Mouse (Mus musculus) lung, embryonic 15.5 days (tissue): Measurements from ENCODE around the gene Kin. TPM values are rescaled to one million over a fixed set of nuclear protein-coding genes. Genes with fewer than 3 reads are reported as not detected.

ENCODE experiments used
- ATAC-seq: fragments of 200-750 bp; cut with Nextera tagmentation; 2 replicates; pipeline ENCODE4 v1.8.0; 2017; ENCODE audit warnings: moderate number of reproducible peaks, borderline replicate concordance; ENCODE audit not compliant: low FRiP score, low TSS enrichment; ENCODE audit errors: extremely low read depth
- H3K27ac ChIP-seq: fragments of 300-500 bp; sonication (generic); 2 replicates; pipeline ENCODE4 v1.5.1; 2015; ENCODE audit warnings: moderate library complexity, mild to moderate bottlenecking, inconsistent platforms
- H3K27me3 ChIP-seq: fragments of 300-500 bp; sonication (generic); 2 replicates; pipeline ENCODE4 v1.6.1; 2015; ENCODE audit warnings: inconsistent platforms
- H3K36me3 ChIP-seq: fragments of 300-500 bp; sonication (generic); 2 replicates; pipeline ENCODE4 v1.6.1; 2015; ENCODE audit warnings: inconsistent platforms
- H3K4me1 ChIP-seq: fragments of 300-500 bp; sonication (generic); 2 replicates; pipeline ENCODE4 v1.6.1; 2015; ENCODE audit warnings: inconsistent platforms
- H3K4me2 ChIP-seq: fragments of 300-500 bp; sonication (generic); 2 replicates; pipeline ENCODE4 v1.6.1; 2015; ENCODE audit warnings: inconsistent platforms, mild to moderate bottlenecking, moderate library complexity
- H3K4me3 ChIP-seq: fragments of 300-500 bp; sonication (generic); 2 replicates; pipeline ENCODE4 v1.5.1; 2015; ENCODE audit warnings: mild to moderate bottlenecking, inconsistent platforms
- H3K9ac ChIP-seq: fragments of 300-500 bp; sonication (generic); 2 replicates; pipeline ENCODE4 v1.6.1; 2015; ENCODE audit warnings: inconsistent platforms
- H3K9me3 ChIP-seq: fragments of 300-500 bp; sonication (generic); 2 replicates; pipeline ENCODE4 v1.6.1; 2016; ENCODE audit warnings: inconsistent platforms
- WGBS: fragments of 180-500 bp; shearing (Covaris S2); methylation state at CpG from one replicate; pipeline ENCODE4 v1.1.7; 2015; 5-methylcytosine and 5-hydroxymethylcytosine counted together
- polyA plus RNA-seq: library from polyadenylated mRNA; unstranded; fragments of >200 nt; fragmentation: Nextera tagmentation; extraction: Ambion mirVana; gene quantifications from 2 replicates; pipeline ENCODE4 v1.2.1, GENCODE M21; 2015

Kin gene
- polyA plus RNA-seq, 1 experiment from 2014 or later: 29.6 TPM

DNA sequence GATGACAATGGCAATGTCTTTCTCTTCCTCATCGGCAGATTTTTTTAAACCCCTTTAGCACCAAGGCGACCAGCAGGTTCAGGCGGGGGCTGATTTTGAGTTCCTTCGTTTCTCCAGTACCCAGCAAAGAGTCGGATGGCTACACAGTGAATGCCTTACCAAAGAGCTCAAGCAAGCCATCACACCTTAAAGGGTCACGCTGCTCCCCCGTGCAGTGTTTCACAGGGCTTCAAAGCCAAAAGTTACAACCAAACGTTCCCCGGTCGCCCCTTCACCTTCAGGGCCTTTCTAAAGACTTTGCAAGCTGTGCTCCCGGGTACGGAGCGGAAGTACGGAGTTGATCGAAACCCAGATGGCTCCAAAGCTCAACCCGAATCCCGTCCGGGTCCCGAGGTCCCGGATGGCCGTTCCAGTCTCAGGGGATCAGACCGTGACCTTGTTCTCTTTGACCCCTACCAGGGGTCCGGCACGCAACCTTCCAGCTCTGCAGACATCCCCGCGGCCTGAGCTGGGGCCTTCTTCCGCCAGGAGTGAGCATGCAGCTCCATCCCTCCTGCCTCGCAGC lies 566 bp upstream of the Kin start:
- H3K4me2 ChIP-seq: peak overlapping the region; percentile 58
- H3K9ac ChIP-seq: peak overlapping the region; percentile 98
- no peaks in the 10 kb centered on the region for H3K27me3 ChIP-seq
- no peaks in the 10 kb centered on the region; the same call in 1 of the 2 replicates for H3K36me3 ChIP-seq
- ATAC-seq: no peak; the same call in 1 of the 2 replicates
- peak overlapping the region; percentile 87 for H3K27ac ChIP-seq
- H3K4me3 ChIP-seq: peak overlapping the region; percentile 82
- WGBS: under 1% methylated on average over 28 of the region's 28 CpGs
- H3K9me3 ChIP-seq: no peaks in the 10 kb centered on the region
- H3K4me1 ChIP-seq: peaks cover 31% of the 10 kb centered on the region

DNA sequence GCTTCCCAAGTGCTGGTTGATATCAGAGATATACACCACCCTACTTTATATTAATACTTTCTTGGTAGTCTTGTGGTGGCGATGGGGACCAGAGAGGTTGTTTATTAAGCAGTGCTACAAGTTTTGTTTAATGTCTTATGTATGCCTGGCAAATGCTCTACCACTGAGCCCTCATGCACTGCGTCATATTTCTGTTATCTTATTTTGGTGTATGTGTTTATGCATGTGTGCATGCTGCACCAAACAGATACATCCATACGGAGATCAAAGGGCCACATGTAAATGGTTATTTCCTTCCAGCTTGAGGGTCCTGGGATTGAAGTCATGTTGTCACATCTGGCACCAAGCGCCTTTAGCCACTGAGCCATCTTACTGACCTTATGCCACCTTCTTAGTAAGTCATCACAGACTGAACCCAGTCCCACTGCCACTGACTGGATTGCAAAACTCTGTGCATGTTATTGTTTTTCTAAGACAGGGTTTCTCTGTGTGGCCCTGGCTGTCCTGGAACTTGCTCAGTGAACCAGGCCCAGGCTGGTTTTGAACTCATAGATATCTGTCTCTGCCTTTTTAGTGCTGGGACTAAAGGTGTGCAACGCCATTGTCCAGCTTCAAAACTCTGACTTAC lies 1.2 kb downstream of the Kin start:
- ATAC-seq: no peak

DNA sequence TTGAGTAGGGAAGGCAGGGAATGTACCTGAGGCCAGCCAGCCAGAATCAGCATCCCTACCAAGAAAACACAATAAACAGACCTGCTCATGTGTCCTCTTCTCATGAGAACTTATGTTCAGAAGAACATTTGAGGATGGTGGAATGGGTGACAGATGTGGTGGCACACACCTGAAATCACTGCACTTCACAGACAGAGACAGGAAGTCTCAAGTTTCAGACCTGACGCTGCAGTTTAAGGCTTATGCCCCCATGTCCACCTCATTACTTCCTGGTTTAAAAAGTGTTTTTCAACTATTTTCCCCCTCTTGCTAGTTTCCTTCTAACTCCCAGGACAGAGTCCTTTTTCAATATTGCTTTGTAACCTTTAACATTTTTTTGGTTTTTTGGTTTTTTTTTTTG lies 2.3 kb downstream of the Kin start:
- Histone ChIP-seq H3K4me2 (no peak overlapping the region), H3K27ac (no peak overlapping the region), H3K9me3 (no peaks in the 10 kb centered on the region), H3K9ac (no peak overlapping the region), H3K36me3 (peaks cover 8% of the 10 kb centered on the region), H3K4me3 (no peak overlapping the region), H3K4me1 (peaks cover 23% of the 10 kb centered on the region), H3K27me3 (no peaks in the 10 kb centered on the region)
- WGBS: 67% methylated on average over 1 of the region's 1 CpGs
- no peak for ATAC-seq

More for the DNA sequence above, 1.2 kb downstream of the Kin start:
- Histone ChIP-seq H3K4me2 (peak overlapping the region; percentile 73), H3K27me3 (no peaks in the 10 kb centered on the region), H3K4me3 (peak overlapping the region; percentile 82), H3K36me3 (peaks cover 4% of the 10 kb centered on the region; the same call in 1 of the 2 replicates), H3K27ac (no peak overlapping the region), H3K9me3 (no peaks in the 10 kb centered on the region), H3K4me1 (peaks cover 28% of the 10 kb centered on the region), H3K9ac (peak overlapping the region; percentile 78; the same call in 1 of the 2 replicates)
- WGBS: 71% methylated on average over 5 of the region's 5 CpGs

DNA sequence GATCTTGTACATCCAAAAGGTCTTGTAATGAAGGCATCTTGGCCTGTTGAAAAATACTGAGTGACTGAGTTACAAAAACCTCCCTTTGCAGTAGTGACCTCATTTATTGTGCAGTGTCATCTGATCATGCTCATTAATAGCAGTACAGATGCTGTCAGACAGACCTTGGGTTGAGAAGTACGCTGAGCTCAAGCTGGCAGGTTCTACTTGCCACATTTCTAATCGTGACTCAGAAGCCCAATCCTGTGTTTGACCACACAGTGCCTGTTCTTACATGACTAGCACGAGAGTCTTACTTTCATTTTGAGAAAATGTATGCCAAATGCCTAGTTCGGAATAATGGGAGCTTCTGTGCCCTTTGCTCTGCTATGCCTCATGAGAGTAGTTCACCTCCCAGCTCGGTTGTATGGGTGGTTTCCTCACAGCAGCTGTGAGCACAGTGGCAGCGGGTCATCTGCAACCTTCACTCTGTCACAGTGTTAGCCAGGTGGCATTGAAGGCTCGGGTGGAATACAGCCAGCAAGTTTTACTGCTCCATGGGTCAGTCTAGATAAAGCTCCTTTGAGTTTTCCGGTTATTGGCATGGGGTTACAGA lies 7.0 kb downstream of the Kin start:
- ATAC-seq: no peak
- H3K36me3 ChIP-seq: peaks cover 37% of the 10 kb centered on the region

DNA sequence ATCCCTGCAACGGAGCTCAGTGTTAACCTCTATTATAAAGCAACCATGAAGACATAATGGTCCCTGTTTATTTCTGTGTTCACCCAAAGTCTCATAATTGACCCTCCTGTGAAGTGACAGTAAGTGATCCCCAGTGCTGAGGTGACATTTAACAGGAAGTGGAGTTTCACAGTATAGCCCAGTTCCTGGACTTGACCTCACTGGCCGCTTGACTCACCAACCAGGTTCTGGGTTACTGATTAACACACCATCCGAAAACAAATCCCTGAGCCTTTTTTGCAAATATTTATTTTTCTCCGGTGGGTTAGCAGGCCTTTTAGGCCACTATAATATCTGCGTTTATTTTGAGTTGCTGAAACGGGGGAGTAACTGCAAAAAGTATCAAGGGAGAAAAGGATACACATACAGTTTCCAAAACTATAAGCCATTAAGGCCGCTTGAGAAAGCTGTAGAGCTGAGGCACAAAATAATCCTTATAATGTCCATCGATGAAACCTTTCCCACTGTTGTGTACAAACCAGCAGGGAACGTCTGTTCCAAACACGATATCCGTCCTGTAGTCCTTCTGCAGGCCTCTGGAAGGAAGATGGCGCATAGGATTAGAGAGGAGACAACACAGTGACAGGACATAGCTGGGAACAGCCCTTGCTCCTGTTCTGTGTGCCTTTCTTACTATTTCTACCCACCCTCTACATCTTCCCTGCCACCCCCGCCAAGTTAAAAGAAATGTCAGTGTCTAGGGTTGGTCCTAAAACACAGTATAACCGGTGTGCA lies 14.1 kb downstream of the Kin start:
- H3K27me3 ChIP-seq: no peaks in the 10 kb centered on the region
- WGBS: 65% methylated on average over 14 of the region's 14 CpGs
- H3K36me3 ChIP-seq: peaks cover 31% of the 10 kb centered on the region
- H3K27ac ChIP-seq: no peak overlapping the region
- no peak for ATAC-seq
- no peak overlapping the region for H3K9ac ChIP-seq
- H3K4me1 ChIP-seq: no peaks in the 10 kb centered on the region
- H3K9me3 ChIP-seq: no peaks in the 10 kb centered on the region
- no peak overlapping the region for H3K4me3 ChIP-seq
- H3K4me2 ChIP-seq: no peak overlapping the region

More for the DNA sequence above, 7.0 kb downstream of the Kin start:
- Histone ChIP-seq H3K27ac (no peak overlapping the region), H3K4me2 (no peak overlapping the region), H3K4me3 (no peak overlapping the region), H3K9me3 (no peaks in the 10 kb centered on the region), H3K4me1 (no peaks in the 10 kb centered on the region), H3K27me3 (no peaks in the 10 kb centered on the region), H3K9ac (no peak overlapping the region)
- WGBS: 85% methylated on average over 8 of the region's 8 CpGs

DNA sequence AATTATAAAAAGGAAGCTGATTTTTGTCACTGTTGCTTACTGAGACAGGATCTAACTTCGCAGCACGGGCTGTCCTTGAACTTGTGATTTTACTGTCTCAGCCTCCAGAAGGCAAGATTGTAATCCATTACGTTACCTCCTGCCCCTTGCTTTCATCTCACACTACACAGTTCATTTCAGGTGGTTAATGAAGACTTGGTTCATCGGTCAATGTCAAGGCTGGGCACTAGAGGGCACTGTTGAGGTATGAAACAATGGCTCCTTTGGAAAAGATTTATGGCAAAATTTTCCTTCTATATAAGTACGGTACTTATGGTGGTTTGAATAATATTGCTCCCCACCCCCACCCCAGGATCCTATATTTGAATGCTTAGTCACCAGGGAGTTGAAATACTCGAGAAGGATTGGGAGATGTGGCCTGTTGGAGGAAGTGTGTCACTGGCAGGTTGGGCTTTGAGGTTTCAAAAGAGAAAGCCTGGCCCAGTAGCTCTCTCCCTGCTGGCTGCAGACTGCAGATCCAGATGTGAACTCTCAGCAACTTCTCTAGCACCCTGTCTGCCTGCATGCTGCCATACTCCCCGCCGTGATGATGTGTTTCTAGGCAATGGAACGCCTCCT lies 18.3 kb downstream of the Kin start:
- no peak for ATAC-seq

DNA sequence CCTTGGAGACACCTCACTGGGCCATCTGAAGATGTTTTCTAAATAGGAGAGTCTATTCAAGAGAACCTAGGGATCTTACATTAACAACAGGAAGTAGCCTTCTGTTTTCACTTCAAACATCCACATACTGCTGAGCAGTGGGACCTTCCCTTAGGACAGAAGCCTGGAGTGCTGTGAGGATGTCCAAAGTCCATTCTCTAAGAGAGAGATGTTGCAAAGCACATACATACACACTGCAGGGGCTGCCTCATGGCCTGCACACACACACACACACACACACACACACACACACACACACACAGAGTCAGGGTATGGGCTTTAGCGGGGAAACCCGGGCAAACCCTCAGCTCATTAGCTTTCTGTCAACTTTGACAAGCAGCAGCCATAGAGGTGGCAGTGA lies 20.1 kb downstream of the Kin start:
- Histone ChIP-seq H3K4me3 (no peak overlapping the region), H3K27me3 (no peaks in the 10 kb centered on the region), H3K9me3 (no peaks in the 10 kb centered on the region), H3K36me3 (no peaks in the 10 kb centered on the region), H3K4me2 (no peak overlapping the region), H3K27ac (no peak overlapping the region), H3K9ac (no peak overlapping the region), H3K4me1 (no peaks in the 10 kb centered on the region)
- 52% methylated on average over 2 of the region's 2 CpGs for WGBS
- no peak for ATAC-seq

More for the DNA sequence above, 18.3 kb downstream of the Kin start:
- no peaks in the 10 kb centered on the region for H3K9me3 ChIP-seq
- H3K9ac ChIP-seq: no peak overlapping the region
- no peak overlapping the region for H3K4me2 ChIP-seq
- H3K4me1 ChIP-seq: no peaks in the 10 kb centered on the region
- H3K36me3 ChIP-seq: no peaks in the 10 kb centered on the region
- WGBS: 23% methylated on average over 9 of the region's 9 CpGs
- no peak overlapping the region for H3K4me3 ChIP-seq
- no peak overlapping the region for H3K27ac ChIP-seq
- no peaks in the 10 kb centered on the region for H3K27me3 ChIP-seq

DNA sequence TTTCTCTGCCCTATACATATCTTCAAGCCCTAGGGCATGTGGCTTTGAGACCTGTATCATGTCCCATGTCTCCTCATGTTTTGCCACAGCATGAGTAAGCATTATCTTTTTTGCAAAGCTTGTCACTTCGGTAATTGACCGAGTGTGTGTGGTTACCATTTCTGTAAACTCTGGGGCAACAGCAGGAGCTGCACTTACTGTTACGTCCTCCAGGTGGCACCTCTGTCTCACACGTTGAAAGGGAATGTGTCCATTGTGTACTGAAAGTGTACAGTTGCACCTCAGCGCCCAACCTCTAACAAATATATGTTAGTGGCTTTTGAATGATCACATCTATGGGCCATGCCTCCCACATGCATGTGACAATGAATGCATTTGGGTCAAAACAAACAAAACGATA lies 20.8 kb downstream of the Kin start:
- WGBS: 37% methylated on average over 6 of the region's 6 CpGs
- Histone ChIP-seq H3K9me3 (no peaks in the 10 kb centered on the region), H3K27ac (no peak overlapping the region), H3K4me1 (no peaks in the 10 kb centered on the region), H3K36me3 (no peaks in the 10 kb centered on the region), H3K9ac (no peak overlapping the region), H3K4me2 (no peak overlapping the region), H3K4me3 (no peak overlapping the region), H3K27me3 (no peaks in the 10 kb centered on the region)
- no peak for ATAC-seq

DNA sequence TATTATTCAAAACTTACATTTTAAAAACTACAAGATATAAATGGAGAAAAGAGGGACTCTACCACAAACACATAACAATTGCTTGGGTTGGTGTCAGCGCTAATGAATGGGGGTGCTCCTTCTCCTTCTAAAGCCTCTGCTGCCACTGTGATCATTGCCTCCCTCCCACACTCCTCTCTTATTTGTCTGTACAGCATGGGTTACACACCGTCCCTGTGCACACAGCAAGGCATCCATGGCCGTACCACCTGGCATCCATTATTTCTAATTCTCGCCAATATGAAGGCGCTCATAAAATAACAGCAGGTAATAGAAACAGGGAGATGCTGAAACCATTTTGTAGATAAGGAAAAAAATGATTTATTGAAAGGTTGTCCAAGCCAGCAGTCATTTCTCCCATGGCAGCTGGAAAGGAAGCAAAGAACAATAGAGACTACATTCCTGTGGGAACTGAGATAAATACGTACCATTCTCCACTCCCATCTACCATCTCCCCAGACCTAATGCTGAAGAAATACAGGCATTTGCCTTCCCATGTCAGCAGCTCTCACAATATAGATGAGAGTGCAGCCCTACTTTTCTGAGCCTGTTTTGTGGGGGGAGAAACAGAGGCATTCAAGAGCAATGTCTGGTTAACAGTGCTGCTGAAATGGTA lies 28.3 kb downstream of the Kin start:
- no peaks in the 10 kb centered on the region for H3K4me1 ChIP-seq
- H3K9ac ChIP-seq: no peak overlapping the region
- H3K9me3 ChIP-seq: no peaks in the 10 kb centered on the region
- H3K4me3 ChIP-seq: no peak overlapping the region
- no peak for ATAC-seq
- no peaks in the 10 kb centered on the region for H3K27me3 ChIP-seq
- 68% methylated on average over 6 of the region's 6 CpGs for WGBS
- H3K4me2 ChIP-seq: no peak overlapping the region
- no peaks in the 10 kb centered on the region for H3K36me3 ChIP-seq
- H3K27ac ChIP-seq: no peak overlapping the region

DNA sequence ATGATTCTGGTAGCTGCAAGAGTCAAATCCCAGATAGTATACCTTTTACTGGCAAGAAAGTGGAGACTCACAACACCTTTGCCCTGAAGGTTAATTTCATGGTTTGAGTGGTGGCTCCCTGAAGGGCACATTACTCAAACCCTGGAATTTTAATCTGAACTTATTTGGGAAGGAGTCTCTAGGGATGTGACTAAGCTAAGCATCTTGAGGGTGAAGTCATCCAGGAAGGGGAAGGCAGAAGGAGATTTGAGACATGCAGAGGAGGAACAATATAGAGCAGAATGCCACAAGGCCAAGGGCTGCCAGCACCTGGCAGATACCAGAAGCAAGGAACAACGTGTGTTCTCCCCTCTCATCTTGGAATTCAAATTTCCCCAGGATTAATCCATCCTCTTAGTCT lies 38.4 kb downstream of the Kin start:
- WGBS: 47% methylated on average over 1 of the region's 1 CpGs
- no peaks in the 10 kb centered on the region for H3K4me1 ChIP-seq

DNA sequence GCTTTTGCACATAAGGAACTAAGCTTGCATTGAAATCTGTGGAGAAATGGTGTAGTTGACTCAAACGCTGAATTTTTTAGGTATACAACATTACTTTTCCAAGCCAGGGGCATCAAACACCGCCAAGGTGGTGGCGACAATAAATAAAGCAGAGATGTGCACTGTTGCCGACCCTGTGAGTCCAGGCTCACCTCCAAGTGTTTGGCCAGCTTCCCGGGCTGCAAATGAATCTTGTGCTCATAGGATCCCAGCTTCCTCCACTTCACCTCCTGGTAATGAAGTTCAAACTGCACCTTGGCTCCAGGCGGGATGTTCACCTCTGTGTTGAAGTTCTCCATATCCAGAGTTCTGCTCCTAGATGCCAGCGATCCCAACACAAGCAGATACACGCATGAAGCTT lies 38.9 kb downstream of the Kin start:
- H3K4me2 ChIP-seq: no peak overlapping the region
- no peak for ATAC-seq
- H3K27ac ChIP-seq: no peak overlapping the region
- no peaks in the 10 kb centered on the region for H3K27me3 ChIP-seq
- 76% methylated on average over 8 of the region's 8 CpGs for WGBS
- no peak overlapping the region for H3K9ac ChIP-seq
- H3K9me3 ChIP-seq: no peaks in the 10 kb centered on the region
- no peak overlapping the region for H3K4me3 ChIP-seq
- H3K36me3 ChIP-seq: no peaks in the 10 kb centered on the region
- no peaks in the 10 kb centered on the region for H3K4me1 ChIP-seq

More for the DNA sequence above, 38.4 kb downstream of the Kin start:
- Histone ChIP-seq H3K27ac (no peak overlapping the region), H3K27me3 (no peaks in the 10 kb centered on the region), H3K4me3 (no peak overlapping the region), H3K4me2 (no peak overlapping the region), H3K9me3 (no peaks in the 10 kb centered on the region), H3K36me3 (no peaks in the 10 kb centered on the region), H3K9ac (no peak overlapping the region)
- no peak for ATAC-seq
